Mouse (Mus musculus) right cerebral cortex, postnatal 10 days (tissue): ENCODE results near the gene Taf11.

Source experiments
- DNase-seq, 2 experiments: peaks; one replicate each; pipeline ENCODE4 v3.0.0; 2021; ENCODE audit warnings: low spot score in 2 of 2

Taf11 gene

DNA sequence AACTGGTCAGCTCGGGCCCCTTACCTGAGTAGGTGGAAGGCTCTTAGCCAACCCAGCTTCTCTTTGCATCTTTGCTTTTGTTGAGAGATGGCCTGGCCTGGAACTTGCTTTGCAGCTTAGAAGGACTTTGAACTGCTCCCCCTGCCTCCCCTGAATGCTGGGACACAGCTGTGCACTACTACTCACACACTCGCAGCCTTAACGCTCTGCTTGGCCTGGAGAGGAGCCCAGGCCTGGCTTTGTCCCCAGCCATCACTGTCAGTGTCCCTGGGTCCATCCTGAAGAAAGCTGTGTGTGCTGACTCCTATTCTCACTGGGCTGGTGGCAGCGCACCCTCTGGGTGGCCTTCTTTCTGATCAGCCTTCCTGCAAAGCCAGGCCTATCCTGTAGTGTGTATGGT lies 11.0 kb upstream of the Taf11 start:
- no peak for DNase-seq

- no peak for DNase-seq
Measured at GRCm38 (mm10) chr17:27916366-27916765, 6.7 kb upstream of the Taf11 start.

- DNase-seq: no peak
Measured at GRCm38 (mm10) chr17:27914742-27915141, 5.1 kb upstream of the Taf11 start.

DNA sequence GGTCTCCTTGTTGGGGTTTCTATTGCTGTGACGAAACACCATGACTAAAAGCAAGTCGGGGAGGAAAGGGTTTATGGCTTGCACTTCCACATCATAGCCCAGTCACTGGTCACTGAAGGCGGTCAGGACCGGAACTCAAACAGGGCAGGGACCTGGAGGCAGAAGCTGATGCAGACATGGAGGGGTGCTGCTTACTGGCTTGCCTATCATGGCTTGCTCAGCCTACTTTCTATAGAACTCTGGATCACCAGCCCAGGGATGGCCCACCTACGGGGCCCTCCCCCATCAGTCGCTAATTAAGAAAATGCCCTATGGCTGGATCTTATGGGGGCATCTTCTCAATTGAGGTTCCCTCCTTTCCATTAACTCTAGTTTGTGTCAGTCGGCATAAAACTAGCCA lies 1.7 kb upstream of the Taf11 start:
- peak in 1 of 2 experiments; percentile 29 for DNase-seq

DNA sequence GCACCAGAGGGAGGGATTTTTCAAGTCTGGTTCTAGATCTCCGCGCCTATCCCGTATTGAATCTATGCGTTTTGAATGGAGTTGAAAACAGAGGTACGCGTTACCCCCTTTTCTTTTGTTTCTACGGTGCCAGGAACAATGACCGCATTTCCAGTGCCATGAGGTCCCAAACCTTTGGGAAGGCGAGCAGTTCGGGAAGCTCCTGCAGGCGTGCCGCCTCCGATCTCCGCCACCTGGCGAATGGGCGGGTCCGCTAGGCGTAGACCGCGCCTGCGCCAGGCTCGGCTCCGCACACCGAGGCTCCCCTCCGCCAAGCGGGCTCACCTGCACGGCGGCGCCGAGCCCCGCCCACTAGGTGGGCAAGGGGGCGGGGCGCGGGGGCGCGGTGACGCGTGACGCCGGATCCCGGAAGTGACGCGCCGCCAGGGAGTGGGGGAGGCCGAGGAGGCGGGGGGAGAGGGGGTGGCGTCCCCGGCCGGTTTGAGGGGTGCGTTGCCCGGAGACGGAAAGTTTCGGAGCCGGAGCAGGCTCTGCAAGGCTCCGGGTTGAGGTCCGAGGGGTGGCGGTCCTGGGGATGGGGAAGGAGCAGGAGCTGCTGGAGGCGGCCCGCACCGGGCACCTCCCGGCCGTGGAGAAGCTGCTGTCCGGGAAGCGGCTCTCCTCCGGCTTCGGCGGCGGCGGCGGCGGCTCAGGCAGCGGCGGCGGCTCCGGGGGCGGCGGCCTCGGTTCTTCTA lies 589 bp downstream of the Taf11 start, which contains the start of gene Anks1:
Gene Anks1 (plus strand): TSS at position 419 of the 734 bp plus-strand sequence.
- DNase-seq: peak; percentile 85 to 91

GRCm38 (mm10) chr17:27908206-27908887 lies 1.3 kb downstream of the Taf11 start:
- peak in 1 of 2 experiments; percentile 71 for DNase-seq

GRCm38 (mm10) chr17:27907512-27908205 lies 2.0 kb downstream of the Taf11 start:
- peak; percentile 96 to 97 for DNase-seq

DNA sequence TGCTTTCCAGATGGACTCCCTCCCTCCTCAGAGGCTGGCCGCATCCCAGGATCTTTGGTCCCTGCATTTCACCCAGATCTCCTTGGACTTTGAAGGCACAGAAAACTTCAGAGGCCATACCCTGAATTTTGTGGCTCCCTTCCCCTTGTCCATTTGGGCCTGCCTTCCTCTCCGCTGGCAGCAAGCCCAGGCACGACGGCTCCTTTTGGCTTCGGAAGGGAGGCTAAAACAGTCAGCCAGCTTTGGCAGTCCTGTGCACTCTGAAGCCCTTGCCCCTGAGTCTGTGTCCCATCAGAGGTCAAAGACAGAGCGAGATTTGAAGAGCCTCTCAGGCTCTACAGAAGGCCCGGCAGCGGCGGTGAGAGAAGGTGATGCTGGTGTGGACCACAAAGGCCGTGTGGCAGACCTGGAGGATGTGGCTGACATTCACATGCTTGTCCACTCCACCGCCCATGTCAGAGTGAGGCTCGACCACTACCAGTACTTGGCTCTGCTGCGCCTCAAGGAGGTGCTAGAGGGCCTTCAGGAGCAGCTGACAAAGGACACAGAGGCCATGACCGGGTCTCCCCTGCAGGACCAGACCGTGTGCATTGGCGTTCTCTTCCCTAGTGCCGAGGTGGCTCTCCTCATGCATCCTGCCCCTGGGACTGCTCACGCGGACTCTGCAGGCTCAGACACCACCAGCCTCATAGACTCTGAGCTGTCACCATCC lies 23.0 kb downstream of the Taf11 start:
- DNase-seq: peak in 1 of 2 experiments; percentile 60

GRCm38 (mm10) chr17:27883994-27884393 lies 25.6 kb downstream of the Taf11 start:
- DNase-seq: no peak

- no peak for DNase-seq
Measured at GRCm38 (mm10) chr17:27883129-27883528, 26.5 kb downstream of the Taf11 start.

DNA sequence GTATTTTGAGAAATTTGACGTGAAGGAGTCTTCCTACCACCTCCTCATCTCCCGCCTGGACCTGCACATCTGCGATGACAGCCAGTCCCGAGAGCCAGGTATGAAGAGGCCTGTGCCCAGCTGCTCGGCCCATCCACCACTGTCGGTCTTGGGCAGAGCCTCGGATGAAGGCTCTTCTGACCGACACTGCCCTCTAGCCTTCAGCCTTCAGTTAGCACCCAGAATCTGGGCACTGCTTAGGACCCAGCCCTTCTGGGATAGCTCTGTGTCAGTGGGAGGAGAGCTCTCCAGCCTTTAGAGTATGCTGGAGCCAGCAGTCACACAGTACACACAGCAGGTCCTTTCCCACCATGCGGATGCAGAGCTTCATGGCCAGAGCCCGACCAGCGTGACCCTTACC lies 28.1 kb downstream of the Taf11 start:
- DNase-seq: no peak

DNA sequence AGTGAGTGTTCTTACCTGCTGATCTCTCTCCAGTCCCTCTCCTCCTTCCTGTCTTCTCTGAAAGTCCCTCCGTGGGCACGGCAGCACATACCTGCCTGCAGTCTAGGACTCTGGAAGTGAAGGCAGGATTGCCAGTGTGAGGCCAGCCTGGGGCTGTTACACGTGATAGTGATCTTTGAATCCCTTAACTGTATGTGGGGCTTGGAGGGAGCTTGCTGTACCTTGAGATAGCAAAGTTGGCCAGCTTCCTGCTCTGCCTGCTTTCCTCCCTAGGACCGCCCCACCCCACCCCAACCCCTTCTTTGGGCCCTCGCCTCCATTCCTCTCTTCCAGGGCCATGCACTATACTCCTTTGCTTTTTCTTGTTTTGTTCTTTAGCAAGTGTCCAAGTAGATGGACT lies 35.1 kb downstream of the Taf11 start:
- no peak for DNase-seq

GRCm38 (mm10) chr17:27873583-27873982 lies 36.1 kb downstream of the Taf11 start:
- no peak for DNase-seq

- peak in 1 of 2 experiments; percentile 58 for DNase-seq
Measured at GRCm38 (mm10) chr17:27871851-27872250, 37.8 kb downstream of the Taf11 start.

GRCm38 (mm10) chr17:27866737-27867136 lies 42.9 kb downstream of the Taf11 start:
- DNase-seq: no peak

- no peak for DNase-seq
Measured at GRCm38 (mm10) chr17:27865461-27865860, 44.2 kb downstream of the Taf11 start.

DNA sequence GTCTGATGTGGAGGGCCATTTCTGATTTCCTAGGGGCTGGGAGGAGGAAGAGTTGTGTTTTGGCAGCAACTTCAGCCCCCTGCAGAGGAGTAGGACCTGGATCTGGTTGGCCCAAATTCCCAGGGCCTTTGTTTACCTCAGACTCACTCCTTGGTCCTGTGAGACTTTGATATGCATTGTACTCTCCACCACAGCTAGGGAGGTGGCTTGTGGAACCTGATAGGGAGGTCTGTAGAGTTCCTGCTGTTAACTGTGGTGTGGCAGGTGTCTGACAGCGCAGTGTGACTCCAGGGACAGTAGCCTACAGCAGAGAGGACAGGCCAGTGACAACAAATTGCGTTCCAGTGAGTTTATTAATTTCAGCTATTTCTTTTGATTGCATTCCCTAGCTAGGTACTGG lies 50.5 kb downstream of the Taf11 start:
- DNase-seq: no peak

- no peak for DNase-seq
Measured at GRCm38 (mm10) chr17:27857649-27858475, 51.8 kb downstream of the Taf11 start.

DNA sequence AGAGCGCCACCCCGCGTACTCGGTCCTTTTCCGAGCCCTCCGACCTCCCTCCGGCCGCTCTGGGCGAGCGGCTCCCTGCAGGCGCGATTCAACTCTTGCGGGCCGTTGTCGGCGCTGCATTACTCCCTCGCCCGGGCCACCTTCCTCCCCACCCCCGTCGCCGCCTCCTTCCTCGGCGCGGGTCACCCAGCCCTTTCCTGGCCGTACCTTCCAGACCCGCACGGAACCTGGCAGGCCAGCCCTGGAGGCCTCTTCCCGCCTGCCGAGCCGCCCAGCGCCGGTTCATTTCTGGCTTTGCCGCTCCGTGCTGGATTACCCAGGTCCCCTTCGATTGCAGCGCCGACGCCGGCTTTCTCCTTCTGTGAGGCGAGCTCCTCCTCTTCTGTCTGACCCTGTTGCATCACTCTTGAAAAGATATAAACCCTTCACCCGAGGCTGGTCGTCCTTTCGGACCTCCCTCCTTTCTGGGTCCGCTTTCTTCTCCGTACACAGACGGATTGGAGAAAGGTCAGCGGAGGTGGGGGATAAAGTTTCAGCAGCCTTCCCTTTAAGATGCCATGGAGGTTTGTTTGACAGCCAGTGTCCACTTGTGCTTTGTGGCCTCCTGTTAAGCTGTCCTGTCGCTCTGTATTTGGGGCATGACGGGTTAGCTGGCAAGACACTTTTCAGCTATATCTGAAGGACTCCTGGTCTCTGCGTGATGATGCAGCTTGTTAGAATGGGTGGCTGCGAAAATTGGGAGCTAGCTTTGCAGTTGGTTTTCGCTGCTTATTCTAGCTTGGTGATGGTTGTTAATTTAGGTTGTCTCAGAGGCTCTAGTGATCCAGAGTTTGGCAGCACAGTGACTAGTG lies 52.6 kb downstream of the Taf11 start:
- DNase-seq: peak; percentile 57 to 60

- DNase-seq: peak; percentile 85 to 90
Measured at GRCm38 (mm10) chr17:27856265-27856797, 53.3 kb downstream of the Taf11 start, which contains the start of gene Uhrf1bp1. Gene Uhrf1bp1, plus strand, starts transcription at chr17:27856441.
